Mouse (Mus musculus): ENCODE measurements at regions not wholly inside any gene's neighbourhood (a gene's known extent, or its start where the extent isn't known, plus 50 kb on each side); places are given as distances from the start of the nearest gene placed in this dataset.

- intact Hi-C loops (cut with DNase I): loop anchor here (10.0 kb wide), 1 partner anchor 278 kb away; no protein-coding TSS in a partner anchor
- DNase-seq: peak in 1 of 2 experiments; percentile 5
These were observed 153.2 kb downstream of the Usp25 start for GRCm38 (mm10) chr16:77166722-77167121.

- no peak for DNase-seq
- intact Hi-C loops (cut with DNase I): no loop called here
These were observed 159.7 kb downstream of the Usp25 start for GRCm38 (mm10) chr16:77173026-77173692.

GRCm38 (mm10) chr16:77174744-77175432, 161.4 kb downstream of the Usp25 start:
- DNase-seq: no peak
- intact Hi-C loops (cut with DNase I): no loop called here

- intact Hi-C loops (cut with DNase I): no loop called here
- DNase-seq: no peak
These were observed 167.5 kb downstream of the Usp25 start for GRCm38 (mm10) chr16:77180990-77181389.
